Mouse (Mus musculus): Measurements from ENCODE around the gene Olfr1289. TPM values are rescaled to one million over a fixed set of nuclear protein-coding genes. Genes with fewer than 3 reads are reported as not detected.

The Olfr1289 gene
- polyA plus RNA-seq (2014; fragmentation: Nextera tagmentation; extraction: Ambion mirVana) = not detected in 2 replicates

DNA sequence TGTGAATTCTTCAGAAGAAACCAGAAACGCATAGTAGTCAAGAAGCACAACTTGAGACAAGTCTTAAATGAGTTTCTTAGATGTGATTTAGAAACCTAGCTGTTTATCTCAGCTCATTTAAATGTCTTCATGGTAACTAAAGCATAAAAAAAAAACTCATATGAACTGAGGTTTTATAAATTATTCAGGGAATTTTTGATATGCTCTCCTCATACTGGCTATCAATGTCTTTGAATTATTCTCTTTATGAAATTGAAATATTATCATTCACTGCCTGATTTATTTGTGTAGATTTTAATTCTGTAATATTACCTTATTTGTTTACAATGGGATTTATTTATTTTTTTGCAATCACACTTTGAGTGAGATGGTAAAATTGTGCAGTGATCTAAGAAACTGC is at the start of gene Olfr1289:
Olfr1289 (plus strand) TSS at position 301 of the 400 bp plus-strand sequence.
- H3K9ac ChIP-seq (ENCODE audit: low read length) = no peak within 1 kb of the TSS
- no peaks in the 10 kb centered on the region for H3K36me3 ChIP-seq (ENCODE audit: control insufficient read depth, insufficient read depth, low read length)
- 86% methylated on average over 1 of the region's 1 CpGs for WGBS
- H3K9me3 ChIP-seq (ENCODE audit: control insufficient read depth, low read length) = no peaks in the 10 kb centered on the region
- no peaks in the 10 kb centered on the region for H3K27me3 ChIP-seq (ENCODE audit: control insufficient read depth, insufficient read depth, low read length)
- H3K4me2 ChIP-seq = no peak within 1 kb of the TSS
- no peak within 1 kb of the TSS for H3K4me3 ChIP-seq (ENCODE audit: low read depth, low read length)
- H3K4me1 ChIP-seq (ENCODE audit: control insufficient read depth, insufficient read depth, low read length) = no peaks in the 10 kb centered on the region
- H3K27ac ChIP-seq (ENCODE audit: low read depth, low read length) = no peak within 1 kb of the TSS
- no peak for ATAC-seq (ENCODE audit: low FRiP score)
- no peak for DNase-seq (ENCODE audit: low spot score, missing footprints)

- H3K9ac ChIP-seq (ENCODE audit: low read length) = no peak within 1 kb of the TSS
- H3K27me3 ChIP-seq (ENCODE audit: control insufficient read depth, insufficient read depth, low read length) = no peaks in the 10 kb centered on the region
- no peak for DNase-seq (ENCODE audit: low spot score, missing footprints)
- no peak within 1 kb of the TSS for H3K27ac ChIP-seq (ENCODE audit: low read depth, low read length)
- H3K9me3 ChIP-seq (ENCODE audit: control insufficient read depth, low read length) = no peaks in the 10 kb centered on the region
- no peak within 1 kb of the TSS for H3K4me3 ChIP-seq (ENCODE audit: low read depth, low read length)
- ATAC-seq (ENCODE audit: low FRiP score) = no peak
- 76% methylated on average over 1 of the region's 1 CpGs for WGBS
- no peak within 1 kb of the TSS for H3K4me2 ChIP-seq
- no peaks in the 10 kb centered on the region for H3K36me3 ChIP-seq (ENCODE audit: control insufficient read depth, insufficient read depth, low read length)
- H3K4me1 ChIP-seq (ENCODE audit: control insufficient read depth, insufficient read depth, low read length) = no peaks in the 10 kb centered on the region
Measured at GRCm38 (mm10) chr2:111448842-111449241, 31.8 kb upstream of the Olfr1289 start, which contains the start of gene Olfr1287. TSS of gene Olfr1287 (plus strand) at chr2:111449142.

DNA sequence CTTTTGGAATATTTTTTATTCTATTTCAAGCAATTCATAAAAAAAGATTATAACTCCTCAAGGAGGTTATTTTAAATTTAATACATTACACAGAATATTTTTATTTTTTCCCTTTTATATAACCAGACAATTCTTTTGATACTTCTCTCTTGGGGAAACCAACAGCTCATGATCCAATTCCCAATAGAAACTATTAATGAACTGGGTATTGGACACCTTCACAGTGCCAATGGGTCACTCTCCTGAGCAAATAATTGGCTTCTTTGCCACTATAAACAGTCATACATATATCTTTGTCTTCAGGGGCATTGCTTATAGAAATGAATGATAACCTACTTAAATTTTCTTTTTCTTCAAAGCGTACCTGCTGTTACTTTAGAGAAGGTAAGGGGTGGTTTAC is 6.8 kb upstream of the Olfr1289 start, which contains the start of gene Olfr1288:
Olfr1288 (plus strand) TSS at position 301 of the 400 bp plus-strand sequence.
- 88% methylated on average over 1 of the region's 1 CpGs for WGBS
- no peak for ATAC-seq (ENCODE audit: low FRiP score)
- Histone ChIP-seq H3K4me1 (ENCODE audit: control insufficient read depth, insufficient read depth, low read length) (no peaks in the 10 kb centered on the region), H3K4me2 (no peak within 1 kb of the TSS), H3K4me3 (ENCODE audit: low read depth, low read length) (no peak within 1 kb of the TSS), H3K36me3 (ENCODE audit: control insufficient read depth, insufficient read depth, low read length) (no peaks in the 10 kb centered on the region), H3K9ac (ENCODE audit: low read length) (no peak within 1 kb of the TSS), H3K9me3 (ENCODE audit: control insufficient read depth, low read length) (no peaks in the 10 kb centered on the region), H3K27ac (ENCODE audit: low read depth, low read length) (no peak within 1 kb of the TSS), H3K27me3 (ENCODE audit: control insufficient read depth, insufficient read depth, low read length) (no peaks in the 10 kb centered on the region)
- DNase-seq (ENCODE audit: low spot score, missing footprints) = no peak

DNA sequence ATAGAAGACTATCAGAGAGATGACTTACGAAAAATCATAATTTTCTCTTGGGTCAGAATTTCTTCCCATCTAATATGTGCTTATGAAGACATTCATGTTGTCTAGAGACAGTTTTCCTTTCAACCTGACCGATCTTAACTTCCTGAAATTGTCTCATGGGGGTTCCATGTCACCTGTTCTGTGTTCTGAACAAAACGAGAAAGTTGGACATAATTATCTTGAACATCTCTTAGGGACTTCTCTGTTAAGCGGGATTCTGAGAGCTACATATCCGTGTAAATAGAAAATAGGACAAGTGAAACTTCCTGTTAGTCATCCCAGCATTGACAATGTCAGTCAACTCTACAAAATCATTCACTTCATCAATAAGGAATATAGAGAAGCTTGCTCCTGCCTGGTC is 13.1 kb downstream of the Olfr1289 start, which contains the start of gene Olfr1290:
Olfr1290 (minus strand) TSS at position 101 of the 400 bp plus-strand sequence.
- no peak within 1 kb of the TSS for H3K27ac ChIP-seq (ENCODE audit: low read depth, low read length)
- 84% methylated on average over 5 of the region's 5 CpGs for WGBS
- no peaks in the 10 kb centered on the region for H3K36me3 ChIP-seq (ENCODE audit: control insufficient read depth, insufficient read depth, low read length)
- H3K4me1 ChIP-seq (ENCODE audit: control insufficient read depth, insufficient read depth, low read length) = no peaks in the 10 kb centered on the region
- H3K9me3 ChIP-seq (ENCODE audit: control insufficient read depth, low read length) = no peaks in the 10 kb centered on the region
- ATAC-seq (ENCODE audit: low FRiP score) = no peak
- no peak within 1 kb of the TSS for H3K9ac ChIP-seq (ENCODE audit: low read length)
- no peaks in the 10 kb centered on the region for H3K27me3 ChIP-seq (ENCODE audit: control insufficient read depth, insufficient read depth, low read length)
- no peak within 1 kb of the TSS for H3K4me2 ChIP-seq
- DNase-seq (ENCODE audit: low spot score, missing footprints) = no peak
- no peak within 1 kb of the TSS for H3K4me3 ChIP-seq (ENCODE audit: low read depth, low read length)

GRCm38 (mm10) chr2:111496880-111497279 is 16.3 kb downstream of the Olfr1289 start, which contains the start of gene Olfr1291-ps1:
TSS of gene Olfr1291-ps1 (plus strand) at chr2:111497180.
- 93% methylated on average over 3 of the region's 3 CpGs for WGBS
- Histone ChIP-seq H3K4me1 (ENCODE audit: control insufficient read depth, insufficient read depth, low read length) (no peaks in the 10 kb centered on the region), H3K9ac (ENCODE audit: low read length) (no peak within 1 kb of the TSS), H3K4me3 (ENCODE audit: low read depth, low read length) (no peak within 1 kb of the TSS), H3K9me3 (ENCODE audit: control insufficient read depth, low read length) (no peaks in the 10 kb centered on the region), H3K27ac (ENCODE audit: low read depth, low read length) (no peak within 1 kb of the TSS), H3K27me3 (ENCODE audit: control insufficient read depth, insufficient read depth, low read length) (no peaks in the 10 kb centered on the region), H3K36me3 (ENCODE audit: control insufficient read depth, insufficient read depth, low read length) (no peaks in the 10 kb centered on the region), H3K4me2 (no peak within 1 kb of the TSS)
- no peak for DNase-seq (ENCODE audit: low spot score, missing footprints)
- no peak for ATAC-seq (ENCODE audit: low FRiP score)

DNA sequence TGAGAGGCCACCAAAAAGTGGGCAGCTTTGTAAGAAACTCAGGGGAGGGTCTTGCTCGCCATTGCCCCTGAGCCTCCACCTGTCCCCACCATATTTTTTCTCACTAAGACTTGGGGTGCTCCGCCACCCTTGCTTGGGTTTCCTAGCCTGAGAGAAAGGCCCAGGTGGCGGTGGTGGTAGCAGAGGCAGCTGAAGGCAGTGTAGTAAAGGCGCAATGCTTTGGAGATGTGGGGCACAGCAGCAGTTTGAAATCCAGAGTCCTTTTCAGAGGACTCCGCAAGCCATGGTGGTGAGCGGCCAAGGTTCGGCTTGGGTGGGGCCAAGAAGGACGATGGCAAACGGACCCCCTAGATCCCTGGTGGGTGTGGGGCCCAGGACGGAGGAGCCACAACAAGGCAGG is 36.8 kb downstream of the Olfr1289 start:
- 0 out of 2 replicates have a peak, but pooled peaks have one; percentile 11 for ATAC-seq (ENCODE audit: low FRiP score)
- no peaks in the 10 kb centered on the region for H3K36me3 ChIP-seq (ENCODE audit: control insufficient read depth, insufficient read depth, low read length)
- H3K27me3 ChIP-seq (ENCODE audit: control insufficient read depth, insufficient read depth, low read length) = no peaks in the 10 kb centered on the region
- no peaks in the 10 kb centered on the region for H3K4me1 ChIP-seq (ENCODE audit: control insufficient read depth, insufficient read depth, low read length)
- WGBS = 85% methylated on average over 10 of the region's 10 CpGs
- no peak overlapping the region for H3K4me2 ChIP-seq
- no peak overlapping the region for H3K27ac ChIP-seq (ENCODE audit: low read depth, low read length)
- H3K9ac ChIP-seq (ENCODE audit: low read length) = no peak overlapping the region
- no peak for DNase-seq (ENCODE audit: low spot score, missing footprints)
- no peaks in the 10 kb centered on the region for H3K9me3 ChIP-seq (ENCODE audit: control insufficient read depth, low read length)
- no peak overlapping the region for H3K4me3 ChIP-seq (ENCODE audit: low read depth, low read length)

DNA sequence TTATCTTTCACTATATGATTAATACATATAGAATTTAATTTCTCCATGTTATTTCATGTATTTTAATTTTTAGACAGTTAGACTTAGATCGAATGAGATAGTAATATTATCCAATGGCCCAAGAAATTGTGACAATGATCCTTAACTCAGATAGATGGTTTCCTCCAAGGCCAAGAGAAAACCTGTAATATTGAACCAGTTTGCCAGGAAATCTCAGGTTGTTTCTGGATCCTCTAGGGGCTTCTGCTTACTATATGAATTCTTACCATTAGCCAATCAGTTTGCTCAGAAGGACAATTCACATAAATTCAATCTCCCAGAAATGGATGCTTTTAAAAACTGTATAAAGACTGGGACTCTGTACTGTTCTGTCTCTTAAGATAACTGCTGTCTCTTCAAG is 44.3 kb downstream of the Olfr1289 start, which contains the start of gene Olfr1293-ps:
Olfr1293-ps (plus strand) TSS at position 301 of the 400 bp plus-strand sequence.
- no peak for DNase-seq (ENCODE audit: low spot score, missing footprints)
- Histone ChIP-seq H3K9me3 (ENCODE audit: control insufficient read depth, low read length) (no peaks in the 10 kb centered on the region), H3K4me1 (ENCODE audit: control insufficient read depth, insufficient read depth, low read length) (no peaks in the 10 kb centered on the region), H3K4me2 (no peak within 1 kb of the TSS), H3K36me3 (ENCODE audit: control insufficient read depth, insufficient read depth, low read length) (no peaks in the 10 kb centered on the region), H3K27ac (ENCODE audit: low read depth, low read length) (no peak within 1 kb of the TSS), H3K4me3 (ENCODE audit: low read depth, low read length) (no peak within 1 kb of the TSS), H3K9ac (ENCODE audit: low read length) (no peak within 1 kb of the TSS), H3K27me3 (ENCODE audit: control insufficient read depth, insufficient read depth, low read length) (no peaks in the 10 kb centered on the region)
- WGBS = 86% methylated on average over 1 of the region's 1 CpGs
- ATAC-seq (ENCODE audit: low FRiP score) = no peak

Other genes starting within 250 kb of the Olfr1289 start
- not detected in 2 replicates for gene Olfr1275, start 245.5 kb upstream of the Olfr1289 start, polyA plus RNA-seq (2014; fragmentation: Nextera tagmentation; extraction: Ambion mirVana)
- not detected in 2 replicates for gene Olfr1276, start 226.3 kb upstream of the Olfr1289 start, polyA plus RNA-seq (2014; fragmentation: Nextera tagmentation; extraction: Ambion mirVana)
- gene Olfr1277, start 206.7 kb upstream of the Olfr1289 start, polyA plus RNA-seq (2014; fragmentation: Nextera tagmentation; extraction: Ambion mirVana) = not detected in 2 replicates
- not detected in 2 replicates for gene Olfr1278, start 190.7 kb upstream of the Olfr1289 start, polyA plus RNA-seq (2014; fragmentation: Nextera tagmentation; extraction: Ambion mirVana)
- 0.04 TPM in 1 of 2 replicates, not detected in the other for gene Olfr1279, start 180.2 kb upstream of the Olfr1289 start, polyA plus RNA-seq (2014; fragmentation: Nextera tagmentation; extraction: Ambion mirVana)
- not detected in 2 replicates for gene Olfr1280, start 166.8 kb upstream of the Olfr1289 start, polyA plus RNA-seq (2014; fragmentation: Nextera tagmentation; extraction: Ambion mirVana)
- gene Olfr1281, start 154.3 kb upstream of the Olfr1289 start, polyA plus RNA-seq (2014; fragmentation: Nextera tagmentation; extraction: Ambion mirVana) = not detected in 2 replicates
- gene Olfr1282, start 144.7 kb upstream of the Olfr1289 start, polyA plus RNA-seq (2014; fragmentation: Nextera tagmentation; extraction: Ambion mirVana) = not detected in 2 replicates
- not detected in 2 replicates for gene Olfr1283, start 114.0 kb upstream of the Olfr1289 start, polyA plus RNA-seq (2014; fragmentation: Nextera tagmentation; extraction: Ambion mirVana)
- not detected in 2 replicates for gene Olfr1284, start 105.3 kb upstream of the Olfr1289 start, polyA plus RNA-seq (2014; fragmentation: Nextera tagmentation; extraction: Ambion mirVana)
- not detected in 2 replicates for gene Olfr1286, start 57.7 kb upstream of the Olfr1289 start, polyA plus RNA-seq (2014; fragmentation: Nextera tagmentation; extraction: Ambion mirVana)
- gene Olfr1287, start 31.7 kb upstream of the Olfr1289 start, polyA plus RNA-seq (2014; fragmentation: Nextera tagmentation; extraction: Ambion mirVana) = not detected in 2 replicates
- not detected in 2 replicates for gene Olfr1288, start 6.7 kb upstream of the Olfr1289 start, polyA plus RNA-seq (2014; fragmentation: Nextera tagmentation; extraction: Ambion mirVana)
- 0.16 TPM in 1 of 2 replicates, not detected in the other for gene Olfr1290, start 13.0 kb downstream of the Olfr1289 start, polyA plus RNA-seq (2014; fragmentation: Nextera tagmentation; extraction: Ambion mirVana)
- not detected in 2 replicates for gene Olfr1291-ps1, start 16.4 kb downstream of the Olfr1289 start, polyA plus RNA-seq (2014; fragmentation: Nextera tagmentation; extraction: Ambion mirVana)
- not detected in 2 replicates for gene Olfr1293-ps, start 44.4 kb downstream of the Olfr1289 start, polyA plus RNA-seq (2014; fragmentation: Nextera tagmentation; extraction: Ambion mirVana)
- gene Olfr1294, start 59.5 kb downstream of the Olfr1289 start, polyA plus RNA-seq (2014; fragmentation: Nextera tagmentation; extraction: Ambion mirVana) = not detected in 2 replicates
- not detected in 2 replicates for gene Olfr1295, start 88.9 kb downstream of the Olfr1289 start, polyA plus RNA-seq (2014; fragmentation: Nextera tagmentation; extraction: Ambion mirVana)
- not detected in 2 replicates for gene Olfr1297, start 145.7 kb downstream of the Olfr1289 start, polyA plus RNA-seq (2014; fragmentation: Nextera tagmentation; extraction: Ambion mirVana)
- not detected in 2 replicates for gene Olfr1298, start 168.4 kb downstream of the Olfr1289 start, polyA plus RNA-seq (2014; fragmentation: Nextera tagmentation; extraction: Ambion mirVana)
- not detected in 2 replicates for gene Olfr1299, start 180.6 kb downstream of the Olfr1289 start, polyA plus RNA-seq (2014; fragmentation: Nextera tagmentation; extraction: Ambion mirVana)